Mouse (Mus musculus): Measurements from ENCODE around the gene Mrpl48.

GRCm38 (mm10) chr7:100649095-100649494, 41.0 kb upstream of the Mrpl48 start:
- TF ChIP-seq POLR2A (IDR thresholded peaks at IDR 0.05; ENCODE audit: insufficient read depth, low read depth, low read length) = no peak
- TF ChIP-seq CTCF (IDR thresholded peaks at IDR 0.05; ENCODE audit: insufficient read depth, low read depth, low read length) = no peak

All from olfactory bulb, adult 2 months (tissue).